Mouse (Mus musculus): ENCODE data around the gene Arl11. TPM values are rescaled to one million over a fixed set of nuclear protein-coding genes. Genes with fewer than 3 reads are reported as not detected.

Arl11 gene
- polyA plus RNA-seq, 1 experiment from 2014 or later, result 134 TPM

DNA sequence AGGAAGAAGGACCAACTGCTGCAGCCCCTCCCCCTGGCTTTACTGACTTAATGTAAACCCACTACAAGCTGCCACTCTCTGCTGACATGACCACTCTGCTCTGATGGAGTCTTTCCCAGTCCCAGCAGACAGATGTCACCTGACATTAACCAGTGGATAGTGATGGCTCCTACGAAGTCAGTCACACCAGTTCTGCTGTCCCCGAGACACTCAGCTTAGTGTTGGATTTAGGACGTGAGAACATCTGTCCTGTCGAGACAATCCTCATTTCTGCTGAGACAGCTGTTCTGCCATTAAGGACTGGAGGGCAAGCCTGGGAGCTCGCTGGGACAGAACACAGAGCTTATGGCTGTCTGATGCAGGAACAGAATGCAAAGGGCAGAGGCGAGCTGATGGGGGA, 41.3 kb downstream of the Arl11 start:
- Histone ChIP-seq H3K4me3 (ENCODE audit: inconsistent target) (no peak overlapping the region), H3K36me3 (ENCODE audit: inconsistent target) (no peaks in the 10 kb centered on the region), H3K27ac (no peak overlapping the region), H3K79me2 (ENCODE audit: inconsistent target) (no peaks in the 10 kb centered on the region)
- 98% methylated on average over 6 of the region's 6 CpGs for WGBS (ENCODE audit: missing documents)

DNA sequence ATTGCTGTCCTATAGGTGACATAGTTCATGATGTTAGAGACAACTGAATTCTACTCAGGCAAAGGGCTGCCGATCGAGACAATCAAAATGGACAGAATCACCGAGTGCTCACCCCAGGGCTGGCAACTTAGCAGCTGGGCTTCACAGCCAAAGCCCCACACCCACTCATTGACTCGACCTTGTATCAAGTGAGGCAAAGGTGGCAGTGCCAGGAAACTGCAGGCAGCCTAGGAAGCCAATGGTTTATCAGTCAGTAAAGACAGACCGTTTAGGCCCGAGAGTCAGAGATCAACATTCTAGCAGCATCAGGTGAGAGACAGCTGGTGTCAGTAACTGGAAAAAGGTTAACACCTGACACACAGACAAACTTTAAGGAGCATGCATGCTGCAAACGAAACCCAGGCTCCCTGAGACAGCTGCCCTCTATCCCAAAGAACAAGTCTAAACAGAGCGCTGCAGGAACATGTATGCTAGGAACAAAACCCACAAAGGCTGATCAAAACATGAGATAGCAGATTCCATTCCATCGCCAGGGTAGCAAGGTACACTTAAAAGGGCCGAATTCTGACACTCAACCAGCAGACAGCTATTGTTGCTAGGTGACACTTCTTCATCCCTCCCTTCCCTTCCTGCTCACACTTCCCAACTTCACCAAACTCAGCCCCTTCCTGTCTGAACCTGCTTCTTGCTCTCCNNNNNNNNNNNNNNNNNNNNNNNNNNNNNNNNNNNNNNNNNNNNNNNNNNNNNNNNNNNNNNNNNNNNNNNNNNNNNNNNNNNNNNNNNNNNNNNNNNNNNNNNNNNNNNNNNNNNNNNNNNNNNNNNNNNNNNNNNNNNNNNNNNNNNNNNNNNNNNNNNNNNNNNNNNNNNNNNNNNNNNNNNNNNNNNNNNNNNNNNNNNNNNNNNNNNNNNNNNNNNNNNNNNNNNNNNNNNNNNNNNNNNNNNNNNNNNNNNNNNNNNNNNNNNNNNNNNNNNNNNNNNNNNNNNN, 45.0 kb downstream of the Arl11 start:
- no peak overlapping the region for H3K4me3 ChIP-seq (ENCODE audit: inconsistent target)
- H3K79me2 ChIP-seq (ENCODE audit: inconsistent target), result no peaks in the 10 kb centered on the region
- H3K27ac ChIP-seq, result no peak overlapping the region
- WGBS (ENCODE audit: missing documents), result 79% methylated on average over 10 of the region's 10 CpGs
- no peaks in the 10 kb centered on the region for H3K36me3 ChIP-seq (ENCODE audit: inconsistent target)

- 2% methylated on average over 40 of the region's 40 CpGs for WGBS (ENCODE audit: missing documents)
- Histone ChIP-seq H3K27ac (0 out of 2 replicates have a peak within 1 kb of the TSS, but pooled peaks have one; percentile 25), H3K79me2 (ENCODE audit: inconsistent target) (no peaks in the 10 kb centered on the region), H3K36me3 (ENCODE audit: inconsistent target) (no peaks in the 10 kb centered on the region), H3K4me3 (ENCODE audit: inconsistent target) (peak within 1 kb of the TSS; percentile 38)
These were observed 50.8 kb downstream of the Arl11 start, which contains the start of gene Ebpl for GRCm38 (mm10) chr14:61360131-61360980. Gene Ebpl, minus strand, starts transcription at chr14:61360439.

DNA sequence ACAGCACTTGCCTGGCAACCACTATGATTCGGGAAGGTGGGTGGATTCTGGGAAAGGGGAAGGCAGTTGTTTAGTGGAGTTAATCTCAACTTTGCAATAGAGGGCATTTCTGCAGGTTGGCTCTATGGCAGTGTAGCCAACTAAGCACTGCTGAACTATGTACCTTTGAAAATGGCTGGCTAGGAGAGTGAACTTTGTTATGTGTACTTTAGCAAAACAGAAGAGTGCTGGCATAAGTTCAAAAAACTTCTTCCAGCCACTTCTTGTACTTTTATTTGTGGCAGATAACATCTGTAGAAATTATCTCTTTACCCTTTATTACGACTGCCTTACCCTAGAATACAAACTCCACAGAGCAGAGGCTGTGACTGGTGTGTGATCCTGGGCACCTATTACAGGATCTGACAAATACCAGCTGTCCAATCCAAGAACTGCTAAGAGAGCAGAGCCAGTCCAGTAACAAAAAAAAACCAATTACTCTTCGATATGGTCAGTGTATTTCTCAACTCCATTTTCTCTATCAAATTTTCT, 51.5 kb downstream of the Arl11 start:
- no peak overlapping the region for H3K4me3 ChIP-seq (ENCODE audit: inconsistent target)
- no peak overlapping the region for H3K27ac ChIP-seq
- H3K79me2 ChIP-seq (ENCODE audit: inconsistent target), result no peaks in the 10 kb centered on the region
- 76% methylated on average over 3 of the region's 3 CpGs for WGBS (ENCODE audit: missing documents)
- 0 out of 2 replicates have a peak, but pooled peaks cover 4% of the 10 kb centered on the region for H3K36me3 ChIP-seq (ENCODE audit: inconsistent target)

Other genes with a start within 250 kb of the Arl11 start
- 0.84 to 2.5 TPM (median 1.3 TPM) in 3 replicates for gene Sacs, start 171.3 kb upstream of the Arl11 start, polyA plus RNA-seq (2018)
- not detected in 3 replicates for gene Sgcg, start 51.3 kb upstream of the Arl11 start, polyA plus RNA-seq (2018)
- gene Ebpl, start 50.7 kb downstream of the Arl11 start, polyA plus RNA-seq (2018), result 1.0 to 3.2 TPM (median 1.8 TPM) in 3 replicates
- 41.3 to 59.7 TPM (median 53.6 TPM) in 3 replicates for gene Kpna3, start 130.1 kb downstream of the Arl11 start, polyA plus RNA-seq (2018)
- 21.3 to 37.9 TPM (median 22.4 TPM) in 3 replicates for gene Spryd7, start 247.1 kb downstream of the Arl11 start, polyA plus RNA-seq (2018)

Measured in macrophage (primary cell).